In the genomic region with DNA sequence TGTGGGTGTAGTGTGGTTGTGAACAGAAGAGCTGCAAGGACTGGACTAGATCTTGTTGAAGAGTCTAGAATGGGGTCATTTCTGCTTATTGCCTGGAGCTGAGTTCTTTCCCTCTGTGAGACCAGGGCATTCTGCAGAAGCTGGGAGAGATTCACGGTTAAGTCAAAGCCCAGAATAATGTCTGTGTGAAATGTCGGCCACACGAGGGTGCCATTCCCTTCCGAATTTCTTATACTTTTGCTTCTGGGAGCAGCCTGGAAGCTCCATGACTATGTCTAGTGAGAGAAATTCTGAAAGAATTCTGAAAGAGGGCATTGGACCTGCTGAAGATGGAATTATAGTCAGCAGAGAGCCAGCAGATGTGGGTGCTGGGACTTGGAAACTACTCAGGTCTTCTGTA, we compare ENCODE assay signal across 11 mouse cellular contexts. TPM values are rescaled to one million over a fixed set of nuclear protein-coding genes. Genes with fewer than 3 reads are reported as not detected.
A peak's percentile ranks its signal among the peaks of the same experiment; 100 is the strongest.
DNase-seq lines count a peak whose midpoint lies in the region; ATAC-seq lines count a peak whose summit lies in the region.
"Had no signal": no experiment of that assay in that cellular context is flagged by ENCODE, and none has a peak within 500 bp of the region (broad histone marks: within the 10 kb centered on the region; RNA-seq: fewer than 3 reads in every experiment).

No protein-coding gene starts in this region.

- H3K9ac ChIP-seq in forebrain, embryonic 16.5 days (replicated peaks; ENCODE audit: low read depth, low read length) = no peak overlapping the region
- H3K9ac ChIP-seq: embryonic facial prominence, embryonic 13.5 days had no signal

- H3K36me3 ChIP-seq in forebrain, embryonic 10.5 days (replicated peaks) = peaks cover 16% of the 10 kb centered on the region; the same call in 1 of the 2 replicates
- no peaks in the 10 kb centered on the region for H3K36me3 ChIP-seq in forebrain, embryonic 16.5 days (ENCODE audit: control insufficient read depth, insufficient read depth)
- H3K36me3 ChIP-seq: embryonic facial prominence, embryonic 13.5 days had no signal

- ATAC-seq in forebrain, embryonic 16.5 days = no peak

- 11% methylated on average over 4 of the region's 4 CpGs for WGBS in forebrain, embryonic 10.5 days
- WGBS in forebrain, embryonic 16.5 days = 5% methylated on average over 4 of the region's 4 CpGs

- H3K4me2 ChIP-seq in forebrain, embryonic 16.5 days (ENCODE audit: low read length) = no peak overlapping the region
- H3K4me2 ChIP-seq: embryonic facial prominence, embryonic 13.5 days had no signal

- no peak overlapping the region for H3K27ac ChIP-seq in forebrain, embryonic 10.5 days
- H3K27ac ChIP-seq in forebrain, embryonic 16.5 days (ENCODE audit: low read length) = no peak overlapping the region
- H3K27ac ChIP-seq: embryonic facial prominence, embryonic 13.5 days had no signal

- no peak overlapping the region for H3K4me3 ChIP-seq in forebrain, embryonic 10.5 days
- no peak overlapping the region for H3K4me3 ChIP-seq in forebrain, embryonic 16.5 days (replicated peaks; ENCODE audit: low read length)
- H3K4me3 ChIP-seq: embryonic facial prominence, embryonic 13.5 days had no signal

- peak; percentile 30 for DNase-seq in forebrain, embryonic 10.5 days (ENCODE audit: extremely low spot score, low spot score)
- peak; percentile 38 for DNase-seq in urinary bladder, adult 18-20 months (ENCODE audit: low spot score in 2 of 2)
- DNase-seq in urinary bladder, postnatal 10 days (ENCODE audit: low spot score) = no peak
- peak; percentile 62 to 63 for DNase-seq in frontal cortex, postnatal 25 days (ENCODE audit: low spot score in 2 of 2)
- peak; percentile 37 for DNase-seq in layer of hippocampus, adult 9-10 months (ENCODE audit: low spot score)
- peak; percentile 70 for DNase-seq in lung, postnatal 36 days
- DNase-seq in thymus, postnatal 25 days = peak; percentile 15

- H3K9me3 ChIP-seq in forebrain, embryonic 10.5 days = no peaks in the 10 kb centered on the region
- no peaks in the 10 kb centered on the region for H3K9me3 ChIP-seq in forebrain, embryonic 16.5 days (ENCODE audit: control insufficient read depth, low read length)
- H3K9me3 ChIP-seq: embryonic facial prominence, embryonic 13.5 days had no signal

- peaks cover 11% of the 10 kb centered on the region for H3K4me1 ChIP-seq in forebrain, embryonic 10.5 days
- peaks cover 11% of the 10 kb centered on the region for H3K4me1 ChIP-seq in forebrain, embryonic 16.5 days (replicated peaks; ENCODE audit: control insufficient read depth, insufficient read depth, low read length)

- H3K27me3 ChIP-seq in forebrain, embryonic 10.5 days (ENCODE audit: poor library complexity, severe bottlenecking) = no peaks in the 10 kb centered on the region
- no peaks in the 10 kb centered on the region for H3K27me3 ChIP-seq in forebrain, embryonic 16.5 days (replicated peaks; ENCODE audit: control insufficient read depth, insufficient read depth, low read length)
- H3K27me3 ChIP-seq: embryonic facial prominence, embryonic 13.5 days had no signal

RNA-seq across cellular contexts. Expression of a gene that starts 3.0 kb away (rescaled TPM):
- 0.41 and 0.58 TPM in 2 replicates for polyA plus RNA-seq in forebrain, embryonic 10.5 days (2016; fragmentation: Nextera tagmentation; extraction: Ambion mirVana)
- polyA plus RNA-seq in forebrain, embryonic 16.5 days (2015; fragmentation: Nextera tagmentation; extraction: Ambion mirVana) = 1.6 and 1.8 TPM in 2 replicates
- polyA plus RNA-seq: C2C12 had no signal

RNA-seq across cellular contexts. Expression of a gene that starts 31.7 kb away (rescaled TPM):
- not detected in 2 replicates for polyA plus RNA-seq in forebrain, embryonic 10.5 days (2016; fragmentation: Nextera tagmentation; extraction: Ambion mirVana)
- not detected in 2 replicates for polyA plus RNA-seq in forebrain, embryonic 16.5 days (2015; fragmentation: Nextera tagmentation; extraction: Ambion mirVana)
- polyA plus RNA-seq: C2C12; embryonic facial prominence, embryonic 13.5 days; lung, embryonic 16.5 days had no signal

RNA-seq across cellular contexts. Expression of a gene that starts 49.1 kb away (rescaled TPM):
- 12.5 and 13.6 TPM in 2 replicates for polyA plus RNA-seq in forebrain, embryonic 10.5 days (2016; fragmentation: Nextera tagmentation; extraction: Ambion mirVana)
- polyA plus RNA-seq in forebrain, embryonic 16.5 days (2015; fragmentation: Nextera tagmentation; extraction: Ambion mirVana) = 28.3 and 32.5 TPM in 2 replicates

RNA-seq across cellular contexts. Expression of a gene that starts 49.6 kb away (rescaled TPM):
- polyA plus RNA-seq in forebrain, embryonic 10.5 days (2016; fragmentation: Nextera tagmentation; extraction: Ambion mirVana) = 0.42 and 0.50 TPM in 2 replicates
- polyA plus RNA-seq in forebrain, embryonic 16.5 days (2015; fragmentation: Nextera tagmentation; extraction: Ambion mirVana) = 2.6 and 3.0 TPM in 2 replicates
- polyA plus RNA-seq: C2C12; embryonic facial prominence, embryonic 13.5 days had no signal
